Mouse (Mus musculus) monocyte, adult 59 days (primary cell): ENCODE measurements around the gene Nmrk2. TPM values are rescaled to one million over a fixed set of nuclear protein-coding genes. Genes with fewer than 3 reads are reported as not detected.

Experiments
- total RNA-seq, 2 experiments: library from RNA; stranded (reverse); gene quantifications; one replicate each; pipeline ENCODE4 v1.2.4; 2023

The Nmrk2 gene
- total RNA-seq, result not detected

GRCm38 (mm10) chr10:81201807-81202758 lies at the start of gene Nmrk2:
Gene Nmrk2, minus strand, starts transcription at chr10:81202051.

GRCm38 (mm10) chr10:81232580-81233225 lies 30.9 kb upstream of the Nmrk2 start, which contains the start of gene Zfr2:
Gene Zfr2, plus strand, starts transcription at chr10:81233155.

GRCm38 (mm10) chr10:81230438-81231332 lies 28.8 kb upstream of the Nmrk2 start, which contains the start of gene Atcay:
Gene Atcay, minus strand, starts transcription at chr10:81230833.

GRCm38 (mm10) chr10:81183805-81184204 lies 18.0 kb downstream of the Nmrk2 start, which contains the start of gene 4930442H23Rik:
Gene 4930442H23Rik, minus strand, starts transcription at chr10:81183849.

GRCm38 (mm10) chr10:81182336-81183333 lies 19.2 kb downstream of the Nmrk2 start, which contains the start of gene Dapk3:
Gene Dapk3, plus strand, starts transcription at chr10:81183005.

GRCm38 (mm10) chr10:81176466-81177271 lies 25.2 kb downstream of the Nmrk2 start, which contains the start of gene Eef2:
Gene Eef2, plus strand, starts transcription at chr10:81176631.

GRCm38 (mm10) chr10:81167200-81168086 lies 34.4 kb downstream of the Nmrk2 start, which contains the start of gene Pias4:
Gene Pias4, minus strand, starts transcription at chr10:81167923.

Other genes with a start within 250 kb of the Nmrk2 start
- under 1 TPM; 0.37 to 0.64 TPM for gene Gng7, start 187.1 kb downstream of the Nmrk2 start, total RNA-seq
- not detected for gene Diras1, start 176.4 kb downstream of the Nmrk2 start, total RNA-seq
- 10 to 100 TPM; 11.8 to 12.8 TPM for gene Slc39a3, start 164.6 kb downstream of the Nmrk2 start, total RNA-seq
- 10 to 100 TPM; 54.7 to 57.0 TPM for gene Sgta, start 141.9 kb downstream of the Nmrk2 start, total RNA-seq
- gene Thop1, start 132.0 kb downstream of the Nmrk2 start, total RNA-seq, result 1 to 10 TPM; 4.8 to 9.0 TPM
- gene Creb3l3, start 103.2 kb downstream of the Nmrk2 start, total RNA-seq, result not detected
- gene Map2k2, start 96.1 kb downstream of the Nmrk2 start, total RNA-seq, result 100 to 1,000 TPM; 100 to 101 TPM
- gene Zbtb7a, start 66.8 kb downstream of the Nmrk2 start, total RNA-seq, result 100 to 1,000 TPM; 124 TPM
- 10 to 100 TPM; 23.5 to 34.3 TPM for gene Pias4, start 34.1 kb downstream of the Nmrk2 start, total RNA-seq
- 1,000 to 10,000 TPM; 1,547 to 1,607 TPM for gene Eef2, start 25.4 kb downstream of the Nmrk2 start, total RNA-seq
- gene Dapk3, start 19.0 kb downstream of the Nmrk2 start, total RNA-seq, result 10 to 100 TPM; 33.4 to 35.1 TPM
- gene 4930442H23Rik, start 18.2 kb downstream of the Nmrk2 start, total RNA-seq, result not detected
- not detected for gene Atcay, start 28.8 kb upstream of the Nmrk2 start, total RNA-seq
- gene Zfr2, start 31.1 kb upstream of the Nmrk2 start, total RNA-seq, result 1 to 10 TPM; 1.3 to 2.7 TPM
- 10 to 100 TPM; 42.3 to 59.6 TPM for gene Matk, start 50.9 kb upstream of the Nmrk2 start, total RNA-seq
- 10 to 100 TPM; 75.9 to 85.4 TPM for gene Mrpl54, start 64.9 kb upstream of the Nmrk2 start, total RNA-seq
- 10 to 100 TPM; 42.4 to 46.0 TPM for gene Apba3, start 64.9 kb upstream of the Nmrk2 start, total RNA-seq
- 1 to 10 TPM; 1.7 to 4.5 TPM for gene Tjp3, start 89.5 kb upstream of the Nmrk2 start, total RNA-seq
- gene Pip5k1c, start 90.9 kb upstream of the Nmrk2 start, total RNA-seq, result 100 to 1,000 TPM; 135 to 147 TPM
- 10 to 100 TPM; 29.4 to 32.4 TPM for gene Cactin, start 119.1 kb upstream of the Nmrk2 start, total RNA-seq
- gene Tbxa2r, start 126.7 kb upstream of the Nmrk2 start, total RNA-seq, result under 1 TPM in 1 of 2 experiments, not detected in 1; 0.26 TPM
- gene Gipc3, start 141.2 kb upstream of the Nmrk2 start, total RNA-seq, result under 1 TPM in 1 of 2 experiments, not detected in 1; 0.15 TPM
- gene Hmg20b, start 148.4 kb upstream of the Nmrk2 start, total RNA-seq, result 10 to 100 TPM; 71.4 to 85.8 TPM
- 10 to 100 TPM; 38.4 to 44.6 TPM for gene Mfsd12, start 155.4 kb upstream of the Nmrk2 start, total RNA-seq
- 1 to 10 TPM; 3.5 to 3.7 TPM for gene 4930404N11Rik, start 163.8 kb upstream of the Nmrk2 start, total RNA-seq
- gene Fzr1, start 176.5 kb upstream of the Nmrk2 start, total RNA-seq, result 10 to 100 TPM; 33.5 to 38.0 TPM
- gene Dohh, start 182.4 kb upstream of the Nmrk2 start, total RNA-seq, result 10 to 100 TPM; 31.3 to 35.2 TPM
- gene Gm48551, start 182.4 kb upstream of the Nmrk2 start, total RNA-seq, result 1 to 10 TPM in 1 of 2 experiments, under 1 TPM in 1; 0.97 to 1.3 TPM
- gene Gm48552, start 187.0 kb upstream of the Nmrk2 start, total RNA-seq, result 1 to 10 TPM; 2.3 to 3.7 TPM
- 10 to 100 TPM; 11.9 to 12.5 TPM for gene Smim24, start 191.0 kb upstream of the Nmrk2 start, total RNA-seq